Mouse (Mus musculus): ENCODE measurements at regions not wholly inside any gene's neighbourhood (a gene's known extent, or its start where the extent isn't known, plus 50 kb on each side); places are given as distances from the start of the nearest gene placed in this dataset.

DNA sequence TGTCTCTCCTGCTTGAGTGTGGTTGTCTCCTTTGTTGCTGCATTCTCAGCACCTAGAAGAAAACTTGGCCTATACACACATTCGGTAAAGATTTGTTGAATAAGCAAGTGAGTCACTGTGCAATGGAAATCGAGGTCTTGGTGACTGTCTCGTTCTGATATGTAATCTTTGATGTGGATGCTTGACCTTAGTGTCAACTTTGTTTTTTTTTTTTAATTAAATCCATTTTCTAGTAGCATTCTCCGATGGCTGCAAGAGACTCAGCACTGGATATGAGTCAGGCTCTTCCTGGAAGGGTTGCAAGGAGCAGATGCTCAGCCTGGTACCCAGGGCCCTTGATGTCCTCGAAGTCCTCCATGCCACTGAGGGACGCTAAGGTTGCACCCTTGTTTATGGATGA lies 50.9 kb upstream of the Ampd3 start:
- DNase-seq (ENCODE audit: low read depth), result no peak

Data from c-Kit-positive CD71-negative TER-119-negative erythroid progenitor cells, embryonic 14.5 days (primary cell).